Mouse (Mus musculus) thymus, adult 2 months (tissue): ENCODE data around the gene Tedc2.

Experiments
- CTCF ChIP-seq: fragments of 200-500 bp; IDR thresholded peaks from 2 replicates; pipeline ENCODE4 v1.5.1; 2012; ENCODE audit warnings: mild to moderate bottlenecking, control low read depth, low read length, moderate library complexity, borderline replicate concordance; ENCODE audit not compliant: control insufficient read depth, poor library complexity, insufficient read depth; ENCODE audit errors: extremely low read depth
- POLR2A ChIP-seq: fragments of 200-500 bp; IDR thresholded peaks from 2 replicates; pipeline ENCODE4 v1.6.1; 2012; ENCODE audit warnings: mild to moderate bottlenecking, low read length, control low read depth, moderate library complexity; ENCODE audit not compliant: control insufficient read depth, poor library complexity, insufficient read depth; ENCODE audit errors: extremely low read depth

GRCm38 (mm10) chr17:24225851-24226250 is 5.2 kb upstream of the Tedc2 start:
- TF ChIP-seq CTCF (no peak), POLR2A (no peak)
